Mouse (Mus musculus) stomach, postnatal 0 days (tissue): ENCODE measurements at regions not wholly inside any gene's neighbourhood (a gene's known extent, or its start where the extent isn't known, plus 50 kb on each side); places are given as distances from the start of the nearest gene placed in this dataset.

Source experiments
- CTCF ChIP-seq: IDR thresholded peaks from 2 replicates; pipeline ENCODE4 v1.5.1; 2016; ENCODE audit warnings: antibody characterized with exemption, low read depth, mild to moderate bottlenecking, moderate library complexity
- EP300 ChIP-seq: optimal IDR thresholded peaks from 2 replicates; pipeline ENCODE3; 2016; ENCODE audit warnings: antibody characterized with exemption

GRCm38 (mm10) chr8:57401661-57402060, 54.1 kb upstream of the Scrg1 start:
- TF ChIP-seq CTCF: no peak
- no peak for TF ChIP-seq EP300
